Mouse (Mus musculus) embryonic fibroblast, embryonic 13.5 days (primary cell): ENCODE measurements around the gene Herc6.

ENCODE experiments used
- CTCF ChIP-seq: IDR thresholded peaks from 2 replicates; pipeline ENCODE4 v1.5.1; 2011; ENCODE audit warnings: mild to moderate bottlenecking, control low read depth, low read length, moderate library complexity, borderline replicate concordance; ENCODE audit not compliant: insufficient read depth
- POLR2A ChIP-seq: IDR thresholded peaks from 2 replicates; pipeline ENCODE4 v1.6.1; 2011; ENCODE audit warnings: low read depth, mild to moderate bottlenecking, control low read depth, low read length, moderate library complexity

GRCm38 (mm10) chr6:57639531-57639930, 58.7 kb downstream of the Herc6 start:
- TF ChIP-seq CTCF (no peak), POLR2A (no peak)
